Mouse (Mus musculus) forebrain, postnatal 0 days (tissue): Measurements from ENCODE around the gene Tbcel. TPM values are rescaled to one million over a fixed set of nuclear protein-coding genes. Genes with fewer than 3 reads are reported as not detected.

ENCODE experiments used
- ATAC-seq: fragments of 200-750 bp; cut with Nextera tagmentation; 2 replicates; pipeline ENCODE4 v1.8.0; 2017; ENCODE audit warnings: mild to moderate bottlenecking, moderate library complexity
- DNase-seq: peaks from one replicate; pipeline ENCODE4 v3.0.0-alpha.2; 2015
- H3K27ac ChIP-seq: fragments of 300-500 bp; sonication (generic); 2 replicates; pipeline ENCODE4 v1.5.1; 2014; ENCODE audit warnings: low read depth, mild to moderate bottlenecking, antibody characterized with exemption, low read length, moderate library complexity, mixed read lengths
- H3K27me3 ChIP-seq: fragments of 300-500 bp; sonication (generic); 2 replicates; pipeline ENCODE4 v1.6.1; 2014; ENCODE audit warnings: mild to moderate bottlenecking, low read length, mixed read lengths; ENCODE audit not compliant: insufficient read depth
- H3K36me3 ChIP-seq: fragments of 300-500 bp; sonication (generic); 2 replicates; pipeline ENCODE4 v1.6.1; 2014; ENCODE audit warnings: mild to moderate bottlenecking, moderate library complexity; ENCODE audit not compliant: insufficient read depth
- H3K4me1 ChIP-seq: fragments of 300-500 bp; sonication (generic); 2 replicates; pipeline ENCODE4 v1.6.1; 2014; ENCODE audit warnings: antibody characterized with exemption; ENCODE audit not compliant: insufficient read depth
- H3K4me2 ChIP-seq: fragments of 300-500 bp; sonication (generic); 2 replicates; pipeline ENCODE4 v1.6.1; 2014; ENCODE audit warnings: low read depth, mild to moderate bottlenecking, moderate library complexity
- H3K4me3 ChIP-seq: fragments of 300-500 bp; sonication (generic); 2 replicates; pipeline ENCODE4 v1.5.1; 2014; ENCODE audit warnings: low read depth, low read length, mixed read lengths
- H3K9ac ChIP-seq: fragments of 300-500 bp; sonication (generic); 2 replicates; pipeline ENCODE4 v1.6.1; 2014; ENCODE audit warnings: mild to moderate bottlenecking
- H3K9me3 ChIP-seq: fragments of 300-500 bp; sonication (generic); 2 replicates; pipeline ENCODE4 v1.6.1; 2016; ENCODE audit warnings: low read length
- CTCF ChIP-seq: sonication (generic); IDR thresholded peaks from 2 replicates; pipeline ENCODE4 v1.5.1; 2016; ENCODE audit warnings: antibody characterized with exemption, control low read depth, low read depth
- WGBS: fragments of 180-500 bp; shearing (Covaris S2); extraction: QIAGEN DNeasy Blood & Tissue Kit; methylation state at CpG from one replicate; pipeline ENCODE4 v1.1.7; 2014; 5-methylcytosine and 5-hydroxymethylcytosine counted together
- polyA plus RNA-seq: library from polyadenylated mRNA; unstranded; fragments of >200 nt; fragmentation: Nextera tagmentation; extraction: Ambion mirVana; gene quantifications from 2 replicates; pipeline ENCODE4 v1.2.1, GENCODE M21; 2015
- total RNA-seq: library from RNA; depleted of rRNA; stranded (reverse); fragments of >200 nt; gene quantifications from 2 replicates; pipeline ENCODE4 v1.2.3, GENCODE M21; 2014

The Tbcel gene
- total and polyA plus RNA-seq, 2 experiments from 2014 or later = 3.2 to 24.8 TPM

DNA sequence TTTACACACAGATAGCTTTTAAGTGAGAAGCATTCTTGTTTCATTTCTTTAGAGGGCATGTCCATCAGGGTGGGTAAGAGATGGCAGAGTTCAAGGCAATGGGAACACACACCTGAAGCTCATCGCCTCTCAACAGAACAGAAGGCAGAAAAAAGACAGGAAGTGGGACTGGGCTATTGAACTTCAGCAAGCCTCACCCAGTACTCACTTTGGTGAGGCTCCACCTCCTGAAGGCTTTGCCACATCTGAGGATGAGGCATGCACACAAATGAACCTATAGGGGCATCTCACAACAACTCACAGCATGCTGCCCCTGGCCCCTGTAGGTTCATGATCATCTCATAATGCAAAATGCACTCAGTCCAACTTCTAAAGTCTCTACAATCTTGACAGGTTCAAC lies 19.5 kb downstream of the Tbcel start:
- no peak overlapping the region for H3K9ac ChIP-seq
- no peak overlapping the region for H3K27ac ChIP-seq
- TF ChIP-seq CTCF = no peak
- peaks cover 6% of the 10 kb centered on the region; the same call in 1 of the 2 replicates for H3K4me1 ChIP-seq
- no peaks in the 10 kb centered on the region for H3K36me3 ChIP-seq
- DNase-seq (no peak), ATAC-seq (no peak)
- no peak overlapping the region for H3K4me2 ChIP-seq
- no peak overlapping the region for H3K4me3 ChIP-seq
- H3K27me3 ChIP-seq = no peaks in the 10 kb centered on the region
- 100% methylated on average over 1 of the region's 1 CpGs for WGBS
- H3K9me3 ChIP-seq = no peaks in the 10 kb centered on the region

DNA sequence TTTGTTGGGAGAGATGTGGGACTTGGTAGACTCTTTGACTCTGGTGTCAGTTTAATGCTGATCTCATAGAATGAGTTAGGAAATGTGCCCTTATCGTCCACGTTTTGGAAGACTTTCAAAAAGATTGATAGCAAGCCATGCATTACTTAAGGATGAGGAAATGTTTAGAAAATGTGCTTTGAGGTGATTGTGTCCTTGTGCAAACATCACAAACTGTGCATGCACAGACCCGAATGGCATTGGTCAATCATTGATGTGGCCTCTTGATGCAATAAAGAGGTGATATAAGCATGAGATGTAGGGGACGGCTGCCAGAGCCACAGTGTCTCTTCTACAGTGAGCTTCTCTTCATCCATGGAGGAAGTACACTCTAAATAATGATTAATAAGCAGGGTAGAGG lies 20.7 kb downstream of the Tbcel start:
- H3K4me3 ChIP-seq = no peak overlapping the region
- DNase-seq = no peak
- H3K4me2 ChIP-seq = no peak overlapping the region
- peaks cover 6% of the 10 kb centered on the region; the same call in 1 of the 2 replicates for H3K4me1 ChIP-seq
- ATAC-seq = no peak
- 78% methylated on average over 4 of the region's 4 CpGs for WGBS
- no peak for TF ChIP-seq CTCF
- no peaks in the 10 kb centered on the region for H3K27me3 ChIP-seq
- H3K36me3 ChIP-seq = no peaks in the 10 kb centered on the region
- H3K9me3 ChIP-seq = no peaks in the 10 kb centered on the region
- no peak overlapping the region for H3K9ac ChIP-seq
- H3K27ac ChIP-seq = no peak overlapping the region

DNA sequence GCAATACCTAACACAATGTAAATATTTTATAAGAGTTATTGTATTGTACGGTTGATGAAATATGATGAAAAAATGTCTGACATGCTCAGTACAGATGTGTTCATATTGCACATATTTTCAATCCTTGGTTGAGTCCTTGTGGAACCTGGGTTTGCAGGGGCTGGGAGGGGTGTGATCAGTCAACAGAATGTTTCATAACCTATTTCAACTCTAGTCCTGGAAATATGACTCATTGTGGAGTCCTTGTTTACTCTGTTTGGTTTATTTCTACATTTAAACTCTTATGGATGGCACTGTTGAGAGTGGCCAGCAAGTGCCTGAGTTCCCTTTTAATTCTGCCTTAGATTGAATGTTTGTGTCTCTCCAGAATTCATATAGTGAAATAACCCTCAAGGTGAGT lies 22.9 kb downstream of the Tbcel start:
- no peaks in the 10 kb centered on the region for H3K27me3 ChIP-seq

DNA sequence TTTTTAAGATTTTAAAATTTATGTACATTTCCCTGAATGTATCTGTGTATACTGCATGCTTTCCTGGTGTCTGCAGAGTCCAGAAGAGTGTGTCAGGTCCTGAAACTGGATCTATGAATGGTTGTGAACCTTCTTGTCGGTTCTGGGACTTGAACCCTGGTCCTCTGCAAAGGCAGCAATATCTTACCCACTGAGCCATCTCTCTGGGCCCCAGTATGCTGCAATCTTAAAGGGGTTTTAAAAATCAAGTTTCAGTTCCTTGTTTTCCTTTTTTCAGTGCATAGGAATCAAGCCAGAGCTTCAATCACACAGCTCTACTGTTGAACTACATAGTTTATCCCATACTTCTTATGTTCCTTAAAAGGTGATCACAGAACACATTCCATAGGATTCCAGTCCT lies 24.7 kb downstream of the Tbcel start:
- Histone ChIP-seq H3K4me2 (no peak overlapping the region), H3K9ac (no peak overlapping the region), H3K4me3 (no peak overlapping the region), H3K4me1 (no peaks in the 10 kb centered on the region), H3K9me3 (no peaks in the 10 kb centered on the region), H3K27ac (no peak overlapping the region), H3K27me3 (no peaks in the 10 kb centered on the region), H3K36me3 (no peaks in the 10 kb centered on the region)
- DNase-seq (no peak), ATAC-seq (no peak)
- 87% methylated on average over 1 of the region's 1 CpGs for WGBS
- TF ChIP-seq CTCF = no peak

More for the DNA sequence above, 22.9 kb downstream of the Tbcel start:
- ATAC-seq (no peak), DNase-seq (no peak)
- Histone ChIP-seq H3K36me3 (no peaks in the 10 kb centered on the region), H3K9ac (no peak overlapping the region), H3K27ac (no peak overlapping the region), H3K4me3 (no peak overlapping the region), H3K4me1 (no peaks in the 10 kb centered on the region), H3K4me2 (no peak overlapping the region), H3K9me3 (no peaks in the 10 kb centered on the region)
- TF ChIP-seq CTCF = no peak
- WGBS = 95% methylated on average over 1 of the region's 1 CpGs

DNA sequence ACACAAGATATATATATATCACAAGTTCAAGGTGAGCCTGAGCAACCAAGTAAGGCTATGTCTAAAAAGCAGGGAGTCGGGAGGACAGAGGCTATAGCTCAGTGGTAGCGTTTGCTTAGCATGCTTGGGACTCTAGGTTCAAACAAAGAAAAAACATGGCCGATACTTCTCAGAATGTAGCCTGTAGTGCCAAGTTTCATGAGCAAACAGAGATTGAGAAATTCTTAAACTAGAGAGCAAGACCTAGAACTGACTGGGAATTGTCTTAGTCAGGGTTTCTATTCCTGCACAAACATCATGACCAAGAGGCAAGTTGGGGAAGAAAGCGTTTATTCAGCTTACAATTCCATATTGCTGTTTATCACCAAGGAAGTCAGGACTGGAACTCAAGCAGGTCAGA lies 31.4 kb downstream of the Tbcel start:
- H3K4me1 ChIP-seq = peaks cover 7% of the 10 kb centered on the region
- no peaks in the 10 kb centered on the region for H3K9me3 ChIP-seq
- 90% methylated on average over 4 of the region's 4 CpGs for WGBS
- H3K4me3 ChIP-seq = no peak overlapping the region
- no peak overlapping the region for H3K27ac ChIP-seq
- no peaks in the 10 kb centered on the region for H3K27me3 ChIP-seq
- no peak for DNase-seq
- H3K36me3 ChIP-seq = no peaks in the 10 kb centered on the region
- no peak for TF ChIP-seq CTCF
- no peak overlapping the region for H3K9ac ChIP-seq
- H3K4me2 ChIP-seq = no peak overlapping the region
- ATAC-seq = no peak

DNA sequence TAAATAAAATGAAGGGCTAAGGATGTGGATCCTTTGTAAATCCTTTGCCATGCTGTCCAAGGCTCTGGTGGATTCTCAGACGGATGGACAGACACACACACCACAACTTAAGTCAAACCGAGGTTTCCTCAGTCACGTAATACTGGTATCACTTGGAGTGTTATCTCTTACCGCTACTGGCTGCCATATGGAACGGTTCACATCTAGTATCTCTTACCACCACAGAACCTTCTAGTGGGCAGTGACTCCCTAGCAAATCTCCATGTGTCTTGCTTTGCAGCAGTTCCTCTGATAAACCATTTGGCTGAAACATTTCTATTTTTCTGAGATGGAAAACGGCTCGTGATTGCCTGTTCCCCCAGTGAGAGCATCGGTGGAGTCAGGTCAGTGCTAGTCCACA lies 33.4 kb downstream of the Tbcel start:
- Histone ChIP-seq H3K4me1 (peaks cover 17% of the 10 kb centered on the region), H3K9me3 (no peaks in the 10 kb centered on the region), H3K36me3 (no peaks in the 10 kb centered on the region), H3K27ac (no peak overlapping the region), H3K4me3 (no peak overlapping the region), H3K9ac (no peak overlapping the region), H3K27me3 (no peaks in the 10 kb centered on the region), H3K4me2 (no peak overlapping the region)
- ATAC-seq (no peak), DNase-seq (no peak)
- WGBS = 90% methylated on average over 8 of the region's 8 CpGs
- TF ChIP-seq CTCF = no peak

DNA sequence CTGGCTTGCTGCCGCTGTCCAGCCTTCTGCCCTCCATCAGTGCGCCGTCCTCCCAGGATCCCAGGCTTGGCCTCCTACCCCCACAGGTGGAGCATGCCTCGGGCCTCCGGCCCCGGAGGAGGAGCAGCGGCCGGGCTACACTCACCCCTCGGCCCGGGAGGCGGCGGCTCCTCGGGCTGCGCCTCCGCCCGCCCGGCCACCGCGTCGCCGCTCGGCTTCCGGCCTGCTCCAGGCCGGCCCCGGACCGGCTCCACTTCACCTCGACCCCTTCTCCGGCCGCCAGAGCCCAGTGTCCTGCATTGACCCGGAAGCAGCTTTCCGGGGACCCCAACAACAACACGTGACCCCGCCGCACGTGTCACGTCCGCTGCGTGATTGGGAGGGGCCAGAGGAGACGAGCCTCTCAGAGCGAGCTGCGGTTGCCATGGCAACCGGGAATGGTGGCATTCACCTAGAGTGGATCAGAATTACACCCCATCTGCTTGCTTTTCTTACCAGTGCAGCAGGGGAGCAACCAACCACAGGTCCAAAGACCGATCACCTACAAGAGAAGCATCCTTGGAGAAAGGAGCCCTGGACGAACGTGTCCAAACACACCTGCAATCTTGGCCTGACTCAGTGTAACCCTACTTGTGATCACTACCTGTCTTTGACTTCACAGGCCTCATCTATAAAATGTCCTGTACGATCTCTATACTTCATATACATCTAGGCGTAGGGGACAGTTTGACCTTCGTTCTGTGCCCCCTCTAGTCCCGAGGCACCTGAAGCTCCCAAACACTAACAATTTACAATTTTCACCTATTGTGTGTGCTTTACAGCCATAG lies 35.5 kb downstream of the Tbcel start:
- H3K36me3 ChIP-seq = no peaks in the 10 kb centered on the region
- WGBS = 5% methylated on average over 49 of the region's 49 CpGs
- TF ChIP-seq CTCF = no peak
- peak overlapping the region; percentile 92 for H3K4me3 ChIP-seq
- ATAC-seq = peak; percentile 97
- peaks cover 17% of the 10 kb centered on the region for H3K4me1 ChIP-seq
- no peaks in the 10 kb centered on the region for H3K27me3 ChIP-seq
- DNase-seq = peak; percentile 98
- H3K4me2 ChIP-seq = peak overlapping the region; percentile 90
- peak overlapping the region; percentile 82 for H3K27ac ChIP-seq
- peak overlapping the region; percentile 87 for H3K9ac ChIP-seq
- no peaks in the 10 kb centered on the region for H3K9me3 ChIP-seq
